Mouse (Mus musculus): ENCODE measurements around the gene Rad51c.
A peak's percentile ranks its signal among the peaks of the same experiment; 100 is the strongest.
"Not testable (repeated sequence)": the region's sequence is repeated elsewhere in the genome, so short reads cannot be mapped to it uniquely, and the experiment has no call there.

Gene Rad51c

GRCm38 (mm10) chr11:87431813-87432212 is 27.1 kb upstream of the Rad51c start:
- not testable (repeated sequence) for DNase-seq

- no peak for DNase-seq
These were observed 25.6 kb upstream of the Rad51c start for GRCm38 (mm10) chr11:87430374-87430773.

GRCm38 (mm10) chr11:87429363-87429762 is 24.6 kb upstream of the Rad51c start:
- no peak for DNase-seq

GRCm38 (mm10) chr11:87428051-87428673 is 23.4 kb upstream of the Rad51c start:
- DNase-seq, result no peak

GRCm38 (mm10) chr11:87427273-87428050 is 22.7 kb upstream of the Rad51c start:
- no peak for DNase-seq

GRCm38 (mm10) chr11:87426450-87427250 is 21.9 kb upstream of the Rad51c start:
- DNase-seq, result peak; percentile 88

- no peak for DNase-seq
These were observed 21.3 kb upstream of the Rad51c start for GRCm38 (mm10) chr11:87426121-87426449.

GRCm38 (mm10) chr11:87423551-87424325 is 19.0 kb upstream of the Rad51c start:
- no peak for DNase-seq

- DNase-seq, result peak; percentile 90
These were observed 18.0 kb upstream of the Rad51c start for GRCm38 (mm10) chr11:87422511-87423340.

GRCm38 (mm10) chr11:87421760-87422201 is 17.0 kb upstream of the Rad51c start:
- peak; percentile 40 for DNase-seq

- DNase-seq, result no peak
These were observed 16.1 kb upstream of the Rad51c start for GRCm38 (mm10) chr11:87420861-87421260.

- no peak for DNase-seq
These were observed 11.4 kb upstream of the Rad51c start for GRCm38 (mm10) chr11:87416120-87416519.

- not testable (repeated sequence) for DNase-seq
These were observed 8.7 kb upstream of the Rad51c start for GRCm38 (mm10) chr11:87413412-87413811.

GRCm38 (mm10) chr11:87404111-87404853 is 472 bp downstream of the Rad51c start:
- DNase-seq, result peak; percentile 97

- no peak for DNase-seq
These were observed 6.4 kb downstream of the Rad51c start for GRCm38 (mm10) chr11:87398402-87398801.

GRCm38 (mm10) chr11:87393855-87394254 is 10.9 kb downstream of the Rad51c start:
- peak; percentile 48 for DNase-seq

- no peak for DNase-seq
These were observed 19.1 kb downstream of the Rad51c start for GRCm38 (mm10) chr11:87385676-87386075.

GRCm38 (mm10) chr11:87384551-87384950 is 20.2 kb downstream of the Rad51c start:
- no peak for DNase-seq

- DNase-seq, result no peak
These were observed 36.7 kb downstream of the Rad51c start for GRCm38 (mm10) chr11:87367865-87368580.

GRCm38 (mm10) chr11:87367061-87367460 is 37.7 kb downstream of the Rad51c start:
- DNase-seq, result no peak
